Mouse (Mus musculus) heart, postnatal 4 days (tissue): ENCODE data around the gene Gys1. TPM values are rescaled to one million over a fixed set of nuclear protein-coding genes. Genes with fewer than 3 reads are reported as not detected.
A peak's percentile ranks its signal among the peaks of the same experiment; 100 is the strongest.
"Not testable (repeated sequence)": the region's sequence is repeated elsewhere in the genome, so short reads cannot be mapped to it uniquely, and the experiment has no call there.

Experiments
- DNase-seq: peaks from one replicate; pipeline ENCODE4 v3.0.0; 2021
- microRNA-seq, 2 experiments: library from miRNA; unstranded; fragments of <30 nt; microRNA quantifications; one replicate each; pipeline ENCODE4 v1.2.0; 2021 to 2022
- total RNA-seq, 2 experiments: library from RNA; stranded (reverse); gene quantifications; 2 replicates each; pipeline ENCODE4 v1.2.3; 2021

Gys1 gene
- total RNA-seq, 2 experiments from 2014 or later, result 82.7 to 90.3 TPM

GRCm38 (mm10) chr7:45481374-45481927 is 46.8 kb downstream of the Gys1 start, which contains the start of gene Tulp2:
Gene Tulp2 (plus strand): TSS chr7:45481877.
- peak; percentile 67 for DNase-seq

GRCm38 (mm10) chr7:45482166-45482565 is 47.5 kb downstream of the Gys1 start:
- no peak for DNase-seq

GRCm38 (mm10) chr7:45484985-45485384 is 50.3 kb downstream of the Gys1 start:
- not testable (repeated sequence) for DNase-seq

- DNase-seq, result no peak
These were observed 51.5 kb downstream of the Gys1 start for GRCm38 (mm10) chr7:45486158-45486557.

GRCm38 (mm10) chr7:45486761-45487415 is 52.2 kb downstream of the Gys1 start, which contains the start of gene Gm45808:
Gene Gm45808 (minus strand): TSS chr7:45486811.
- no peak for DNase-seq

- no peak for DNase-seq
These were observed 53.2 kb downstream of the Gys1 start for GRCm38 (mm10) chr7:45487861-45488292.

- DNase-seq, result peak; percentile 65
These were observed 53.9 kb downstream of the Gys1 start, which contains the start of gene Dhdh for GRCm38 (mm10) chr7:45488293-45489204. Gene Dhdh (minus strand): TSS chr7:45488805.

GRCm38 (mm10) chr7:45489578-45489977 is 54.9 kb downstream of the Gys1 start:
- DNase-seq, result no peak

- no peak for DNase-seq
These were observed 56.2 kb downstream of the Gys1 start for GRCm38 (mm10) chr7:45490822-45491221.

- no peak for DNase-seq
These were observed 56.6 kb downstream of the Gys1 start for GRCm38 (mm10) chr7:45491264-45491663.

- no peak for DNase-seq
These were observed 57.7 kb downstream of the Gys1 start for GRCm38 (mm10) chr7:45492225-45492844.

- DNase-seq, result peak; percentile 40
These were observed 58.3 kb downstream of the Gys1 start for GRCm38 (mm10) chr7:45492951-45493350.

GRCm38 (mm10) chr7:45494548-45494947 is 59.9 kb downstream of the Gys1 start:
- DNase-seq, result no peak

- DNase-seq, result no peak
These were observed 63.8 kb downstream of the Gys1 start for GRCm38 (mm10) chr7:45498427-45498826.

Small RNA genes within 50 kb of the gene (microRNA-seq; reads per million reads assigned to microRNA genes)
- gene Gm22133, result 0 to 0.69 reads per million in 2 experiments

Other genes starting within 250 kb of the Gys1 start
- under 1 TPM in 1 of 2 experiments, not detected in 1; 0.25 TPM for gene Ccdc155, start 230.0 kb upstream of the Gys1 start, total RNA-seq
- gene Dkkl1, start 222.7 kb upstream of the Gys1 start, total RNA-seq, result not detected
- gene Tead2, start 219.1 kb upstream of the Gys1 start, total RNA-seq, result 10 to 100 TPM; 66.4 to 69.4 TPM
- 1 to 10 TPM; 2.1 to 3.6 TPM for gene Cd37, start 195.7 kb upstream of the Gys1 start, total RNA-seq
- under 1 TPM in 1 of 2 experiments, not detected in 1; 0.18 TPM for gene Slc6a16, start 193.8 kb upstream of the Gys1 start, total RNA-seq
- gene Slc6a21, start 157.3 kb upstream of the Gys1 start, total RNA-seq, result not detected
- 10 to 100 TPM; 26.2 to 29.2 TPM for gene Trpm4, start 101.1 kb upstream of the Gys1 start, total RNA-seq
- gene Hrc, start 99.6 kb upstream of the Gys1 start, total RNA-seq, result 100 to 1,000 TPM; 182 to 202 TPM
- under 1 TPM; 0.26 to 0.34 TPM for gene Ppfia3, start 67.8 kb upstream of the Gys1 start, total RNA-seq
- 1 to 10 TPM; 1.5 to 2.4 TPM for gene Lin7b, start 64.3 kb upstream of the Gys1 start, total RNA-seq
- gene Snrnp70, start 39.1 kb upstream of the Gys1 start, total RNA-seq, result 100 to 1,000 TPM; 203 to 223 TPM
- gene Kcna7, start 29.2 kb upstream of the Gys1 start, total RNA-seq, result under 1 TPM; 0.43 to 0.59 TPM
- gene Ntf5, start 21.1 kb upstream of the Gys1 start, total RNA-seq, result under 1 TPM; 0.17 to 0.43 TPM
- gene Lhb, start 14.0 kb upstream of the Gys1 start, total RNA-seq, result not detected
- 10 to 100 TPM; 38.7 to 39.3 TPM for gene Ruvbl2, start 3.3 kb downstream of the Gys1 start, total RNA-seq
- 100 to 1,000 TPM; 302 to 316 TPM for gene Ftl1, start 25.0 kb downstream of the Gys1 start, total RNA-seq
- gene Bax, start 32.1 kb downstream of the Gys1 start, total RNA-seq, result 10 to 100 TPM; 48.6 to 50.7 TPM
- 1 to 10 TPM in 1 of 2 experiments, not detected in 1; 1.1 TPM for gene Tulp2, start 47.0 kb downstream of the Gys1 start, total RNA-seq
- 1 to 10 TPM; 2.0 to 2.1 TPM for gene Gm45808, start 52.0 kb downstream of the Gys1 start, total RNA-seq
- gene Dhdh, start 54.0 kb downstream of the Gys1 start, total RNA-seq, result 1 to 10 TPM; 3.5 to 4.7 TPM
- gene Nucb1, start 75.6 kb downstream of the Gys1 start, total RNA-seq, result 100 to 1,000 TPM; 121 to 131 TPM
- 10 to 100 TPM; 40.7 to 42.1 TPM for gene Ppp1r15a, start 91.4 kb downstream of the Gys1 start, total RNA-seq
- 1 to 10 TPM; 3.6 to 4.0 TPM for gene Plekha4, start 91.5 kb downstream of the Gys1 start, total RNA-seq
- under 1 TPM in 1 of 2 experiments, not detected in 1; 0.20 TPM for gene Hsd17b14, start 120.0 kb downstream of the Gys1 start, total RNA-seq
- 10 to 100 TPM; 56.1 to 64.7 TPM for gene Bcat2, start 135.3 kb downstream of the Gys1 start, total RNA-seq
- not detected for gene Fgf21, start 180.6 kb downstream of the Gys1 start, total RNA-seq
- not detected for gene Fut1, start 182.4 kb downstream of the Gys1 start, total RNA-seq
- gene Izumo1, start 187.0 kb downstream of the Gys1 start, total RNA-seq, result under 1 TPM; 0.56 to 0.60 TPM
- gene Rasip1, start 192.6 kb downstream of the Gys1 start, total RNA-seq, result 10 to 100 TPM; 50.0 to 50.5 TPM
- 10 to 100 TPM in 1 of 2 experiments, 1 to 10 TPM in 1; 8.8 to 11.7 TPM for gene Mamstr, start 205.1 kb downstream of the Gys1 start, total RNA-seq
- not detected for gene Fut2, start 231.6 kb downstream of the Gys1 start, total RNA-seq
- not detected for gene Ntn5, start 249.2 kb downstream of the Gys1 start, total RNA-seq